Mouse (Mus musculus) heart, adult 2 months (tissue): ENCODE data around the gene Lepr.

Experiments
- CTCF ChIP-seq: fragments of 200-600 bp; IDR thresholded peaks from 2 replicates; pipeline ENCODE4 v1.8.1; 2022; ENCODE audit warnings: antibody characterized with exemption, mild to moderate bottlenecking, moderate library complexity
- EP300 ChIP-seq: fragments of 200-500 bp; IDR thresholded peaks from 2 replicates; pipeline ENCODE4 v1.6.1; 2011; ENCODE audit warnings: low read depth, low read length, control low read depth; ENCODE audit not compliant: insufficient read depth

GRCm38 (mm10) chr4:101707953-101708352, 9.3 kb upstream of the Lepr start:
- no peak for TF ChIP-seq CTCF
- TF ChIP-seq EP300, result no peak
